Mouse (Mus musculus) midbrain, embryonic 16.5 days (tissue): ENCODE measurements around the gene Cd28. TPM values are rescaled to one million over a fixed set of nuclear protein-coding genes. Genes with fewer than 3 reads are reported as not detected.

Source experiments
- ATAC-seq: fragments of 200-750 bp; cut with Nextera tagmentation; 2 replicates; pipeline ENCODE4 v1.8.0; 2017; ENCODE audit warnings: moderate TSS enrichment
- H3K27ac ChIP-seq: fragments of 300-500 bp; sonication (generic); 2 replicates; pipeline ENCODE4 v1.5.1; 2014; ENCODE audit warnings: mild to moderate bottlenecking, low read length, mixed read lengths
- H3K27me3 ChIP-seq: fragments of 300-500 bp; sonication (generic); 2 replicates; pipeline ENCODE4 v1.6.1; 2014; ENCODE audit warnings: low read depth, low read length, mixed read lengths; ENCODE audit not compliant: control insufficient read depth, insufficient read depth
- H3K36me3 ChIP-seq: fragments of 300-500 bp; sonication (generic); 2 replicates; pipeline ENCODE4 v1.6.1; 2014; ENCODE audit warnings: mild to moderate bottlenecking, low read length, moderate library complexity, mixed read lengths; ENCODE audit not compliant: control insufficient read depth, insufficient read depth
- H3K4me1 ChIP-seq: fragments of 300-500 bp; sonication (generic); 2 replicates; pipeline ENCODE4 v1.6.1; 2014; ENCODE audit warnings: mild to moderate bottlenecking, low read length, mixed read lengths; ENCODE audit not compliant: control insufficient read depth, insufficient read depth
- H3K4me2 ChIP-seq: fragments of 300-500 bp; sonication (generic); 2 replicates; pipeline ENCODE4 v1.6.1; 2014; ENCODE audit warnings: mild to moderate bottlenecking, low read length, mixed read lengths
- H3K4me3 ChIP-seq: fragments of 300-500 bp; sonication (generic); 2 replicates; pipeline ENCODE4 v1.5.1; 2014; ENCODE audit warnings: low read depth, mild to moderate bottlenecking, low read length, moderate library complexity, mixed read lengths
- H3K9ac ChIP-seq: fragments of 300-500 bp; sonication (generic); 2 replicates; pipeline ENCODE4 v1.6.1; 2014; ENCODE audit warnings: low read depth, low read length, mixed read lengths
- H3K9me3 ChIP-seq: fragments of 300-500 bp; sonication (generic); replicated peaks from 2 replicates; pipeline ENCODE4 v1.6.1; 2014; ENCODE audit warnings: mild to moderate bottlenecking, low read length, mixed read lengths; ENCODE audit not compliant: control insufficient read depth, poor library complexity, severe bottlenecking
- WGBS: fragments of 180-500 bp; shearing (Covaris S2); extraction: QIAGEN DNeasy Blood & Tissue Kit; methylation state at CpG from one replicate; pipeline ENCODE4 v1.1.7; 2014; 5-methylcytosine and 5-hydroxymethylcytosine counted together
- polyA plus RNA-seq: library from polyadenylated mRNA; unstranded; fragments of >200 nt; fragmentation: Nextera tagmentation; extraction: Ambion mirVana; gene quantifications from 2 replicates; pipeline ENCODE4 v1.2.1, GENCODE M21; 2015

Gene Cd28
- polyA plus RNA-seq, result 0.09 and 0.11 TPM in 2 replicates

DNA sequence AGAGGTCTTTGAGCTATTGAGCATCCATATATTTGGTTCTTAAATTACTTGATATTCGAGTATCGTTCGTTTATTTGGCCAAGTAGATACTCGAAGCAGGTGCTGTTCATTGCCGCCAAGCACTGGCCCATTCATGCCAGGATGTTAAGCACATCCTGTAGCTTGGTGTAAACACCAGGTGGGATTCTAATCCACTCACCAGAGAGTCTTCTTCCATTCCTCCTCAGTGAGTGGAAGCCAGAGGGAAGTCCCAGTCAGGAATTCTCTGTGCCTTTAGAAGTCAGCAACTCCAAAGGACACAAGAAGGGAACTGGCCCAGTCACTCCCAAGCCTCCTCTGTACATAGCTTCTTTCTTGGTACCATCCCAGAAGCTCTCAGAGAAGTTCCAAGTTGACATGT is at the start of gene Cd28:
Gene Cd28, plus strand, starts transcription at position 234 of the 400 bp plus-strand sequence.
- no peaks in the 10 kb centered on the region for H3K4me1 ChIP-seq
- no peak within 1 kb of the TSS for H3K27ac ChIP-seq
- no peaks in the 10 kb centered on the region for H3K36me3 ChIP-seq
- H3K4me2 ChIP-seq, result no peak within 1 kb of the TSS
- no peak within 1 kb of the TSS for H3K4me3 ChIP-seq
- no peak within 1 kb of the TSS for H3K9ac ChIP-seq
- no peaks in the 10 kb centered on the region for H3K9me3 ChIP-seq
- WGBS, result 90% methylated on average over 5 of the region's 5 CpGs
- ATAC-seq, result no peak
- H3K27me3 ChIP-seq, result no peaks in the 10 kb centered on the region

DNA sequence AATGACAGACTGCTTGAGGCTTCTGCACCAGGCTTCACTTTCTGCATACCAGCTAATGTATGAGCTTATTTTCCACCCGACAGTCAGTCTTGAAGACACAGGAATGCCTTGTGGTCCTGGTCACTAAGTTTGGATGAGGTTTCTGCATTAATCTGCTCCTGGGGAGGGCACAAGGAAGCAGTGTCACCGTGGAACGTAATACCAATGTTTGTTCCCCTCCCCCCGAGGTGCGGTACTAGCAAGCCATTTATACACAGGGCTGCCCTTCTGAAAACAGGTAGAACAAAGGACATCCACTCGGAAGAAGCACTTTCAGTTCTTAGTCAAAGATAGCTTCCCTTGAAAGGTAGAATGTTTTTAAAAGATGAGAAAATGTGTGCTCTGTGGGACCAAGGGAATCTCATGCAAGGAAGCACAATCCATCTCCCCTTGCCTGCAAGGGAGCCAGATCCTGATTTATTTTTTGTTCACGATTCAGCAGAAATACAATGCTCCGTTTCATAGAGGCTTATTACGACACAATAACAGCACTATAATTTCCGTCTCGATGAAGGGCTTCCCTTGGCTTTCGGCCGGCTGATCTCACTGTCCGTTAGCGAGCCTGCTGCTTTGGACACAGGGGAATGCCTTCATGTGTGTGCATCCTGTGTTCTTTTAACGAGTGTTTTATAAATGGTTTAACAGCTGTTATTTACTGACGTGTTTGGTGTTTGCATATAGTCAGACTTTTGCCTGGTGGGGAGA is 48.6 kb upstream of the Cd28 start:
- Histone ChIP-seq H3K27me3 (no peaks in the 10 kb centered on the region), H3K4me2 (peak overlapping the region; percentile 52), H3K4me3 (peak overlapping the region; percentile 5; the same call in 1 of the 2 replicates), H3K36me3 (no peaks in the 10 kb centered on the region), H3K4me1 (0 out of 2 replicates have a peak, but pooled peaks cover 7% of the 10 kb centered on the region), H3K9ac (peak overlapping the region; percentile 55), H3K27ac (peak overlapping the region; percentile 68), H3K9me3 (no peaks in the 10 kb centered on the region)
- peak; percentile 54; the same call in 1 of the 2 replicates for ATAC-seq
- WGBS, result 30% methylated on average over 17 of the region's 17 CpGs

DNA sequence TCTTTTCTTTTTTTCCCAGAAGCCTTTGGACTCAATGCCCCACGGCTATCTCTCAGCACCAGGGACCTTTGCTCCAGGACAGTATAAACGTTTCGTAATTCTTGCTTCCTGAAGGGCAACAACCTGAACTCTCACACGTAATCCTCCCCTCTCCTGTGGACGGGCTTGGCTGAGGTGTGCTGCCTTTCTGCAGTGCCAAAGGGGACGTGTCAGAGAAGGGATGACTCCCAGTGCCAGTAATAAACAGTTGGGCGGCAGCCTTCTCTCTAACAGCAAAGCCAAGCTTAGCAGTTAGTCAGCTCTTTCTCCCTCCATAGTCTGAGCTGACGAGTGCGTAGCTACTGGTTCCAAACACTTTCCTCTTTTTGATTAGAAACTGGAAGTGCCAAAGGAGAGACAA is 47.6 kb upstream of the Cd28 start:
- ATAC-seq, result no peak

DNA sequence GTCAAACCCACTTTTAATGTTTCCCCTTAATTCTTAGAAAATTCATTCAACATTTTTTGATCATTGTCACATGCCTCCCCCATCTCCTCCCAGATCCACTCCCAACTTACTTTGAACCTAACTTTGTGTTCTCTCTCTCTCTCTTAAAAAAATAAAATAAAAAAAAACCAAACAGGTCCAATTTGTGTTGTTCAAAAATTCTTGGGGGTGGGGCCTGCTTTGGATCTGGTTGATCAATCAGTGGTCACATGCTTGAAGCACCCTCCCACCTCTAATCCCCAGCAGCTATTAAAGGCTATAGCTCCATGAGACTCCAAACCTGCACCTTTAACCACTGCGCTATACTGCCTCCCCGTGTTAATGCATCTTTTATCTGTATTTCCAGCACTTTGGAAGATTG is 46.9 kb upstream of the Cd28 start:
- no peak overlapping the region for H3K9ac ChIP-seq
- H3K9me3 ChIP-seq, result no peaks in the 10 kb centered on the region
- no peak for ATAC-seq
- WGBS, result 92% methylated on average over 2 of the region's 2 CpGs
- no peak overlapping the region for H3K27ac ChIP-seq
- 0 out of 2 replicates have a peak, but pooled peaks cover 7% of the 10 kb centered on the region for H3K4me1 ChIP-seq
- H3K4me2 ChIP-seq, result no peak overlapping the region
- no peak overlapping the region for H3K4me3 ChIP-seq
- no peaks in the 10 kb centered on the region for H3K36me3 ChIP-seq
- H3K27me3 ChIP-seq, result no peaks in the 10 kb centered on the region

More for the DNA sequence above, 47.6 kb upstream of the Cd28 start:
- no peak overlapping the region for H3K4me2 ChIP-seq
- no peak overlapping the region for H3K4me3 ChIP-seq
- no peaks in the 10 kb centered on the region for H3K36me3 ChIP-seq
- WGBS, result 78% methylated on average over 9 of the region's 9 CpGs
- 0 out of 2 replicates have a peak, but pooled peaks cover 7% of the 10 kb centered on the region for H3K4me1 ChIP-seq
- no peak overlapping the region for H3K27ac ChIP-seq
- H3K27me3 ChIP-seq, result no peaks in the 10 kb centered on the region
- no peak overlapping the region for H3K9ac ChIP-seq
- H3K9me3 ChIP-seq, result no peaks in the 10 kb centered on the region

DNA sequence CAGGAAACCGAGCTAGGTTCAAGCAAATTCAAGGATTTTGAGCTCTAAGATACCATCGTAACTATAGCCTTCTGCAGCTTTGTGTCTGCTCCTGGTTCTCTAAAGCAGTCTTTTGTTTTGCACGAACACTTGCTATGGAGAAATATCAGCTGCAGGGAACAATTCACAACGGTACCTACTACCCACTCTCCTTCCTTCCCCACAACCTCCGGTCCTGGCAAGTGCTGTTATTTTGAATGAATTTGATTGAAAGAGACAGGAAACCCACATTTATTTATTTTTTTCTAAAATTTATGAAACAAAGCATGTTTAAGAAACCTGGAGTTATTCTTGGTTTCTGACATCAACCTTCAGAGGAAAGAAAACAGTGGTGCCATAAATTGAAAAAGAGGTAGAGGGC is 46.4 kb upstream of the Cd28 start:
- no peak overlapping the region for H3K4me3 ChIP-seq
- no peaks in the 10 kb centered on the region for H3K36me3 ChIP-seq
- no peaks in the 10 kb centered on the region for H3K27me3 ChIP-seq
- no peak for ATAC-seq
- H3K9ac ChIP-seq, result no peak overlapping the region
- H3K9me3 ChIP-seq, result no peaks in the 10 kb centered on the region
- H3K4me1 ChIP-seq, result 0 out of 2 replicates have a peak, but pooled peaks cover 7% of the 10 kb centered on the region
- H3K4me2 ChIP-seq, result no peak overlapping the region
- 74% methylated on average over 5 of the region's 5 CpGs for WGBS
- H3K27ac ChIP-seq, result no peak overlapping the region

DNA sequence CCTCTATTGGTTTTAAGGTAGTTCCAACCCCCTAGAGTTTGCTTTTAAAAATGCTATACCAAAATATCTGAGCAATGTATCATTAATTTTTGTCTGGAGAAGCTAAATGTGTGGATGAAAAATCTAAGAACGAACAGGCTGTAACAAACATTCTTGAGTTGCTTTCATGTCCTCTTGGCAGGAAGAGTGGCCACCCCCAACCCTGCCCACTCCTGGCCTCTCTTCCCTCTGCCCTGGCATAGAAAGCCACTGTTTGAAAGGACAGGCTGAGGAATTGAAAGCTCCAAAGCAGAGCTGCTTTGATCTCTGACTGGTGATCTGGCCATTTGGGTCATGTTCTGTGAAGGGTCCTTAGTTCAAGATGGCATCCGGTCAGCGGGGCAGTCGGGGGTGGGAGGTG is 32.8 kb upstream of the Cd28 start:
- no peaks in the 10 kb centered on the region for H3K27me3 ChIP-seq

DNA sequence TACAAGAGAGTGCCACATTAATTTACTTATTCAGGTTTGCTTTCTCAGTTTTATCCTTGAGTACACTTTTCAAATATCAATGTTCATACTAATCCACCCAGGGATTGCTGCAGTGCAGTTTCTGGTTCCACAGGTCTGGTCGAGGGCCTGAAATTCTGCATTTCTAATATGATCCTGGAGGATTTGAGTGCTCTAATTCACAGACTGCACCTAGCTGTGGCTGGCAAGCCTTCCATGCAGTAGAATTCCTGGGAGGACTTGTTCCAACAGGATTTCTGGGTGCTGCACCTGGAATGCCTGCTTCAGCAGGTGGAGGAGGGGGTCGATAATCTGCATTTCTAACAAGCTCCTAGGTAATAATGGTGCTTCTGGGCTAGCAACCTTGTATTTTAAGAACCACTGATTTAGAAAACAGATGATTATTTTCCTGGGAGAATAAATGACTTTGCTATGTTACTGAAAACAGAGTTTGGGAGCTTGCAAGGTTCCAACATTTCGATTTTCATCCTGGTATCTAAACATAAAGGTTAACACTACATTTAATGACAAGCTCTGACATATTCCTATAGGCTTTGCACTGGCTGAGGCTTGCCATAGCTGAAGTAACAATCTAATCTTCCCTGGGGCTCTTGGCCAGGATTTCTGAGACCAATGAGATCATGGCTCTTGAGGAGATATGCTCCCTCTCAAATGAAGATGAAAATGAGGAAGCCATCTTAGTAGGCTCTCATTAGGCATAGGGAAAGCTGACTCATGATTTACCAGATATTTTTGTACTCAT is 20.3 kb upstream of the Cd28 start:
- no peaks in the 10 kb centered on the region for H3K27me3 ChIP-seq
- H3K4me3 ChIP-seq, result no peak overlapping the region
- no peaks in the 10 kb centered on the region for H3K4me1 ChIP-seq
- H3K4me2 ChIP-seq, result no peak overlapping the region
- no peak overlapping the region for H3K27ac ChIP-seq
- H3K36me3 ChIP-seq, result no peaks in the 10 kb centered on the region
- H3K9ac ChIP-seq, result no peak overlapping the region
- WGBS, result 80% methylated on average over 3 of the region's 3 CpGs
- ATAC-seq, result no peak
- H3K9me3 ChIP-seq, result no peaks in the 10 kb centered on the region

More for the DNA sequence above, 32.8 kb upstream of the Cd28 start:
- H3K4me1 ChIP-seq, result no peaks in the 10 kb centered on the region
- WGBS, result 83% methylated on average over 4 of the region's 4 CpGs
- no peak overlapping the region for H3K4me3 ChIP-seq
- no peak for ATAC-seq
- H3K4me2 ChIP-seq, result no peak overlapping the region
- H3K9me3 ChIP-seq, result no peaks in the 10 kb centered on the region
- no peak overlapping the region for H3K27ac ChIP-seq
- H3K36me3 ChIP-seq, result no peaks in the 10 kb centered on the region
- no peak overlapping the region for H3K9ac ChIP-seq

DNA sequence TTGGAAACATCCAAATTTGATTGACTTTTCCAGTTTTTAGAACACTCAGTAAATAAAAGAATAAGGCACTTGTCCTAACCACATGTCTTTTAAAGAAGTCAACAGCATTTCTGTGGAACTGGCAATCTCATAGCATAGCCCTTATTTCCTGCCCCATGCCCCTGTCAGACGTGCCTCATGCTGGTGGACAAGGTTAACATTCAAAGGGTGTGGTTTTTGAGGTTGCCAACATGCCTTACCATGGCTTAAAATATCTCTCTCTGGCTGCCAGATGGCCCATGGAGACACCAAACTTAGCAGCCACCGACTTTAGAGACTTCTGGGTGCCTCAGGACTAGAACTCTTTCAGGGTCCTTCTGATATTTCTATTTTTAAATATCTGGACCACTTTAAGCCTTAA is 14.0 kb upstream of the Cd28 start:
- Histone ChIP-seq H3K27ac (no peak overlapping the region), H3K4me3 (no peak overlapping the region), H3K36me3 (no peaks in the 10 kb centered on the region), H3K27me3 (no peaks in the 10 kb centered on the region), H3K4me2 (no peak overlapping the region), H3K9ac (no peak overlapping the region), H3K9me3 (no peaks in the 10 kb centered on the region), H3K4me1 (no peaks in the 10 kb centered on the region)
- no peak for ATAC-seq
- 79% methylated on average over 2 of the region's 2 CpGs for WGBS

DNA sequence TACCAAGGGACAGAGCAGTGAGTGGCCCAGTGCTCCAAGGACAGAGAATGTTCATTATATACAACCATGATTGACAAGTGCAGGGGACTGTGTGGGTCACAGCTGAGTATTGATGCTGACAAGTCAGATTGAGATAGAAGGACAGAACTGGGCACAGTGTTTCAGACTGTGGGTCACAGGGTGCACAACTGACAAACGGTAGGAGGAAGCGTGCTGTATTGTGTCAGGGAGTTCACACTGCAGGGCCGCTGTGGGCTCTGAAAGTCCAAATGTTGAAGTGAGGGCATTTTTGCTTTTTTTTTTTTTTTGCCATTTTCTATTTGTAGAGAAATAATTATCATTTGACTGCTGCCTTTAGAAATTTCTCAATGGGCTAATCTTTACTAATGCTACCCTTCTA is 3.4 kb upstream of the Cd28 start:
- no peak for ATAC-seq
- Histone ChIP-seq H3K27ac (no peak overlapping the region), H3K4me1 (no peaks in the 10 kb centered on the region), H3K4me2 (no peak overlapping the region), H3K36me3 (no peaks in the 10 kb centered on the region), H3K27me3 (no peaks in the 10 kb centered on the region), H3K9ac (no peak overlapping the region), H3K4me3 (no peak overlapping the region), H3K9me3 (no peaks in the 10 kb centered on the region)
- 83% methylated on average over 3 of the region's 3 CpGs for WGBS
